Comparison of ENCODE assay signal across 11 mouse cellular contexts in the genomic region with DNA sequence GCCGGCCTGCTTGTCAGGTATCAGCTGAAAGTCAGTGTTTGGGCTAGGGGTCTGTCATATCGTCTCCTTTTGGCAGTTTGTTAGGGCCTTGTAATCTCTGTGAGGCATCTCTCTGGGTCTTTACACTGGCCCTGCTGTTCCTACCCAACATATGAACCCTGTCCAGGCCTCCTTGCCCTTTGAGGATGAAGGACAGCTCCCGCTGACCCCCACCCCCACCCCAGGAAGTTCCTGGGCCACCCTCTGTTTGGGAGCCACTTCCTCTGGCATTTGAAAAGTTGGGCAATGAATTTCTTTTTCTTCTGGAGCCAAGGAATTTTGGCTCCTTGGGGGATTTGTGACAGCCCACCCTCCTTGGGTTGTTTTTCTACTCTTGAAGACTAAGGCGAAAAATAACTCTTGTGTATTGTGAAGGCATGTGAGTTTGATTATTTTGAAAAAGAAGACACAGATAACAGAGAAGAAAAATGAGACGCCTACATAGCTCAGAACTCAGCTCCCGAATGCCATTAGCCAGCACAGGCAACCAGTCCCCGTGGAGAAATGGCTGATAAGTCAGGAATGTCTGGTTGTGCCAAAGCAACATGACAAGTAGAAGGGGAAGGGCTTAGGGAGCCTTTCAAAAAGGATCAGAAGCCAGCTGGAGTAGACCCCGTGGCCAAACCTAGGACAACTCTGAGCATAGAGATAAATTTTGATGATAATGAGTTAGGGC.
A peak's percentile ranks its signal among the peaks of the same experiment; 100 is the strongest.
DNase-seq lines count a peak whose midpoint lies in the region; ATAC-seq and TF ChIP-seq lines count a peak whose summit lies in the region.
"Had no signal": no experiment of that assay in that cellular context is flagged by ENCODE, and none has a peak within 500 bp of the region (broad histone marks: within the 10 kb centered on the region; RNA-seq: fewer than 3 reads in every experiment).

No protein-coding gene starts in this region.

- no peak overlapping the region for H3K9ac ChIP-seq in hindbrain, embryonic 15.5 days
- H3K9ac ChIP-seq in hindbrain, embryonic 11.5 days (ENCODE audit: low read depth, low read length) = no peak overlapping the region
- no peak overlapping the region for H3K9ac ChIP-seq in heart, embryonic 11.5 days (ENCODE audit: low read depth, low read length)
- H3K9ac ChIP-seq in hindbrain, postnatal 0 days (replicated peaks; ENCODE audit: low read length) = no peak overlapping the region
- H3K9ac ChIP-seq: limb, embryonic 15.5 days had no signal

- H3K27me3 ChIP-seq in hindbrain, embryonic 15.5 days = no peaks in the 10 kb centered on the region
- H3K27me3 ChIP-seq in hindbrain, embryonic 11.5 days (ENCODE audit: control insufficient read depth, insufficient read depth, low read length) = no peaks in the 10 kb centered on the region
- no peaks in the 10 kb centered on the region for H3K27me3 ChIP-seq in heart, embryonic 11.5 days (ENCODE audit: control insufficient read depth, insufficient read depth, low read length)
- no peaks in the 10 kb centered on the region for H3K27me3 ChIP-seq in hindbrain, postnatal 0 days (ENCODE audit: insufficient read depth, low read length)
- H3K27me3 ChIP-seq: limb, embryonic 15.5 days had no signal

- no peak overlapping the region for H3K4me3 ChIP-seq in hindbrain, embryonic 15.5 days
- no peak overlapping the region for H3K4me3 ChIP-seq in hindbrain, embryonic 11.5 days (ENCODE audit: low read depth, low read length)
- H3K4me3 ChIP-seq in heart, embryonic 11.5 days (ENCODE audit: low read depth, low read length) = no peak overlapping the region
- H3K4me3 ChIP-seq in hindbrain, postnatal 0 days (ENCODE audit: low read length) = no peak overlapping the region
- H3K4me3 ChIP-seq: embryonic facial prominence, embryonic 10.5 days; limb, embryonic 15.5 days had no signal

- peaks cover 6% of the 10 kb centered on the region; the same call in 1 of the 2 replicates for H3K4me1 ChIP-seq in hindbrain, embryonic 15.5 days (replicated peaks)
- no peaks in the 10 kb centered on the region for H3K4me1 ChIP-seq in hindbrain, embryonic 11.5 days (replicated peaks; ENCODE audit: control insufficient read depth, insufficient read depth, low read length)
- peaks cover 23% of the 10 kb centered on the region for H3K4me1 ChIP-seq in heart, embryonic 11.5 days (ENCODE audit: control insufficient read depth, insufficient read depth, low read length)
- H3K4me1 ChIP-seq in hindbrain, postnatal 0 days (ENCODE audit: insufficient read depth, low read length) = no peaks in the 10 kb centered on the region
- H3K4me1 ChIP-seq: limb, embryonic 15.5 days had no signal

- H3K36me3 ChIP-seq in hindbrain, embryonic 15.5 days = no peaks in the 10 kb centered on the region
- H3K36me3 ChIP-seq in hindbrain, embryonic 11.5 days (ENCODE audit: control insufficient read depth, insufficient read depth, low read length) = no peaks in the 10 kb centered on the region
- no peaks in the 10 kb centered on the region for H3K36me3 ChIP-seq in heart, embryonic 11.5 days (ENCODE audit: control insufficient read depth, insufficient read depth, low read length)
- no peaks in the 10 kb centered on the region for H3K36me3 ChIP-seq in hindbrain, postnatal 0 days (ENCODE audit: insufficient read depth, low read length)
- H3K36me3 ChIP-seq: embryonic facial prominence, embryonic 10.5 days; limb, embryonic 15.5 days had no signal

- H3K9me3 ChIP-seq in hindbrain, embryonic 15.5 days = no peaks in the 10 kb centered on the region
- no peaks in the 10 kb centered on the region for H3K9me3 ChIP-seq in hindbrain, embryonic 11.5 days (ENCODE audit: control insufficient read depth, low read length)
- no peaks in the 10 kb centered on the region for H3K9me3 ChIP-seq in heart, embryonic 11.5 days (replicated peaks; ENCODE audit: control insufficient read depth, low read length)
- peaks cover 3% of the 10 kb centered on the region; the same call in 1 of the 2 replicates for H3K9me3 ChIP-seq in hindbrain, postnatal 0 days (ENCODE audit: low read length)
- H3K9me3 ChIP-seq: limb, embryonic 15.5 days had no signal

- 0 out of 2 replicates have a peak overlapping the region, but pooled peaks have one; percentile 35 for H3K27ac ChIP-seq in hindbrain, embryonic 15.5 days (replicated peaks)
- H3K27ac ChIP-seq in hindbrain, embryonic 11.5 days (ENCODE audit: low read depth, low read length) = no peak overlapping the region
- H3K27ac ChIP-seq in heart, embryonic 11.5 days (ENCODE audit: low read depth, low read length) = peak overlapping the region; percentile 74
- 0 out of 2 replicates have a peak overlapping the region, but pooled peaks have one; percentile 7 for H3K27ac ChIP-seq in hindbrain, postnatal 0 days
- H3K27ac ChIP-seq: embryonic facial prominence, embryonic 10.5 days; limb, embryonic 15.5 days had no signal

- no peak overlapping the region for H3K4me2 ChIP-seq in hindbrain, embryonic 15.5 days
- no peak overlapping the region for H3K4me2 ChIP-seq in hindbrain, embryonic 11.5 days (replicated peaks; ENCODE audit: low read depth, low read length)
- peak overlapping the region; percentile 22; the same call in 1 of the 2 replicates for H3K4me2 ChIP-seq in heart, embryonic 11.5 days
- no peak overlapping the region for H3K4me2 ChIP-seq in hindbrain, postnatal 0 days (ENCODE audit: low read depth, low read length)
- H3K4me2 ChIP-seq: limb, embryonic 15.5 days had no signal

- no peak for TF ChIP-seq CTCF in brain, embryonic 14.5 days (IDR thresholded peaks at IDR 0.05; ENCODE audit: borderline replicate concordance, extremely low read depth, insufficient read depth, insufficient read length)
- TF ChIP-seq CTCF in hindbrain, postnatal 0 days (IDR thresholded peaks at IDR 0.05; ENCODE audit: low read depth) = no peak

- ATAC-seq in hindbrain, embryonic 15.5 days (ENCODE audit: low FRiP score, low read depth) = peak; percentile 71
- no peak for ATAC-seq in hindbrain, embryonic 11.5 days (ENCODE audit: low FRiP score)
- no peak for ATAC-seq in heart, embryonic 11.5 days (replicated peaks; ENCODE audit: insufficient number of reproducible peaks, low FRiP score, low TSS enrichment)
- ATAC-seq in hindbrain, postnatal 0 days = peak; percentile 87
- ATAC-seq in erythroid progenitor cell, adult 5-6 weeks (replicated peaks; ENCODE audit: low FRiP score, poor library complexity, severe bottlenecking) = no peak

- WGBS in hindbrain, embryonic 15.5 days = 40% methylated on average over 8 of the region's 8 CpGs
- WGBS in hindbrain, embryonic 11.5 days = 52% methylated on average over 8 of the region's 8 CpGs
- 15% methylated on average over 8 of the region's 8 CpGs for whole genome bisulfite sequencing in heart, embryonic 11.5 days (ENCODE audit: insufficient replicate concordance)
- 30% methylated on average over 8 of the region's 8 CpGs for WGBS in hindbrain, postnatal 0 days

- TF ChIP-seq POLR2A in brain, embryonic 14.5 days (IDR thresholded peaks at IDR 0.05; ENCODE audit: borderline replicate concordance, extremely low read depth, insufficient read depth, insufficient read length, poor library complexity, severe bottlenecking) = no peak

- DNase-seq in hindbrain, embryonic 11.5 days (ENCODE audit: low spot score) = no peak
- peak; percentile 43 for DNase-seq in brain, embryonic 14.5 days (ENCODE audit: low read depth)
- DNase-seq in hindbrain, postnatal 0 days (ENCODE audit: low spot score) = peak; percentile 58
- DNase-seq in adrenal gland, postnatal 4 days (ENCODE audit: low spot score in 2 of 2) = no peak
- DNase-seq in kidney, postnatal 14 days = no peak
- DNase-seq: cerebellum, adult 9-11 months had no signal

Comparison
In these comparisons a context has a peak if more than half of its experiments do, and no peak if none do; other contexts are left out.
1. ATAC-seq: peak in hindbrain, embryonic 15.5 days (single experiment) and hindbrain, postnatal 0 days (single experiment); none in hindbrain, embryonic 11.5 days (single experiment), heart, embryonic 11.5 days (single experiment) and erythroid progenitor cell, adult 5-6 weeks (single experiment).
2. DNase-seq: peak in brain, embryonic 14.5 days (single experiment) and hindbrain, postnatal 0 days (single experiment); none in hindbrain, embryonic 11.5 days (single experiment), adrenal gland, postnatal 4 days (0 of 2) and kidney, postnatal 14 days (single experiment).